Mouse (Mus musculus) embryonic facial prominence, embryonic 10.5 days (tissue): ENCODE measurements around the gene Ntrk3. TPM values are rescaled to one million over a fixed set of nuclear protein-coding genes. Genes with fewer than 3 reads are reported as not detected.

Source experiments
- DNase-seq: peaks from one replicate; pipeline ENCODE4 v3.0.0-alpha.2; 2017; ENCODE audit warnings: low spot score
- H3K27ac ChIP-seq: fragments of 300-500 bp; sonication (generic); replicated peaks from 2 replicates; pipeline ENCODE4 v1.5.1; 2016; ENCODE audit warnings: mild to moderate bottlenecking
- H3K27me3 ChIP-seq: fragments of 300-500 bp; sonication (generic); replicated peaks from 2 replicates; pipeline ENCODE4 v1.6.1; 2016; ENCODE audit warnings: low read depth, mild to moderate bottlenecking; ENCODE audit not compliant: poor library complexity, severe bottlenecking
- H3K36me3 ChIP-seq: fragments of 300-500 bp; sonication (generic); replicated peaks from 2 replicates; pipeline ENCODE4 v1.6.1; 2016; ENCODE audit warnings: mild to moderate bottlenecking, moderate library complexity
- H3K4me1 ChIP-seq: fragments of 300-500 bp; sonication (generic); 2 replicates; pipeline ENCODE4 v1.6.1; 2016
- H3K4me3 ChIP-seq: fragments of 300-500 bp; sonication (generic); 2 replicates; pipeline ENCODE4 v1.5.1; 2016; ENCODE audit warnings: mild to moderate bottlenecking, moderate library complexity
- H3K9me3 ChIP-seq: fragments of 300-500 bp; sonication (generic); 2 replicates; pipeline ENCODE4 v1.6.1; 2016; ENCODE audit warnings: mild to moderate bottlenecking
- WGBS: fragments of 180-500 bp; shearing (Covaris S2); methylation state at CpG from one replicate; pipeline ENCODE4 v1.1.7; 2016; 5-methylcytosine and 5-hydroxymethylcytosine counted together
- polyA plus RNA-seq: library from polyadenylated mRNA; unstranded; fragments of >200 nt; fragmentation: Nextera tagmentation; extraction: Ambion mirVana; gene quantifications from 2 replicates; pipeline ENCODE4 v1.2.1, GENCODE M21; 2016

The Ntrk3 gene
- polyA plus RNA-seq, 1 experiment from 2014 or later: 1.9 TPM

DNA sequence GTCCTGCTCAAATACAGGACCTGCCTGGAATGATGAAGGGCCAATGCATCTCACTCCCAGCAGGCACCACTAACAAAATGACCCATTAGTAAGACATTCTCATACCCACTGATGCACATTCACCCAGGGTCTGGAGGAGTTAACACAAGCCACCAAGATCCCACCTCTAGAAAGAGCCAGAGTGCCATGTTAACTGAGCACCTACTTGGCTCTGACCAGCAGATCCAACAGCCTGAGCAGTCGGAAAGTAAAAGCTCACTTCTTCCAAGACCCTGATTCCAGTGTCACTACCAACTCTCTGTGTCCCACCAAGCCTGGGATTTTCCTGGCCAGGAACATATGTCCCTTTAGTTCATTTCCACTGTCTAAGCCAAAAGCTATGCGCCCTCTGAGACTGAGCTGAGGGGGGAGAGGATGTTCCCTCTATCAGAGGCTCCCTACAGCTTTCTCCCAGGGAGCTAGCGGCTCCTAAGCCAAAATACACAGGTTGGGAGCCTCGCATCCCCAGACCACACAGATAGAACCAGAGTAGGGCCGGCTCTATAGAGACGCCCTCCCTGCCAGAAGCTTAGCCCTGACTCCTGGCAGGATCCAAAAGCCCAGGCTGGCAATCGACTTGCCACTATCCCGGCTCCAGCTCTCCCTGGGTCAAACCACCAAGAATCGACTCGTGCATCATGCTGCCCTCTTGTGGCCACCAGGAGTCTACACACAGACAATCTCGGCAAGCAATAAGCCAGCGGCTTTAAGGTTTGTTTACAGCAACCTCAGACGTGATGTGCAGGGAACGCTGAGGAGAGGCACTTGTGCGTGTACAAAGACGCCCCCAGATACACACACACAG lies 169.2 kb downstream of the Ntrk3 start:
- Histone ChIP-seq H3K4me3 (peak overlapping the region; percentile 42), H3K9me3 (no peaks in the 10 kb centered on the region), H3K27ac (no peak overlapping the region), H3K4me1 (peaks cover 3% of the 10 kb centered on the region; the same call in 1 of the 2 replicates), H3K27me3 (peaks cover 27% of the 10 kb centered on the region), H3K36me3 (no peaks in the 10 kb centered on the region)
- DNase-seq: peak; percentile 78
- WGBS: 17% methylated on average over 16 of the region's 16 CpGs

DNA sequence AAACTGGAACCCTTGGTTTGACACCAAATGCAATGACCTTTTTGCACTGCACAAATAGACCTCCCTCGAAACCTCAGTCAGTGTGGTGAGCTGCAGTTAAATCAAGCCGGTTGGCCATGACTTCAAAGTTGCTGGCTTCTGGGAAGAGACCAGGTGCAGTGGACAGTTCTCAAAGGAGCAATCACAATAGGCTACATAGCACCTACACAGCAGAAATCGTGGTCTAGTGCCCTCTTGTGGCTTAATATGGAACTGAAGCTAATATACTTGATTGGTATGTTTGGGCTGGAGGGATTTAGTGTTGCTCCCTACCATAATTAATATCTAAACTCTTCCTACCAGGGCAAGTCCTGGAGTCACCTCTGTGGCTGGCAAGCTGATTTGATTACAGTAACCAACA lies 171.2 kb downstream of the Ntrk3 start:
- H3K4me1 ChIP-seq: peaks cover 3% of the 10 kb centered on the region; the same call in 1 of the 2 replicates
- H3K27me3 ChIP-seq: peaks cover 20% of the 10 kb centered on the region
- no peaks in the 10 kb centered on the region for H3K36me3 ChIP-seq
- H3K4me3 ChIP-seq: no peak overlapping the region
- no peaks in the 10 kb centered on the region for H3K9me3 ChIP-seq
- no peak overlapping the region for H3K27ac ChIP-seq
- DNase-seq: no peak
- WGBS: 45% methylated on average over 3 of the region's 3 CpGs

DNA sequence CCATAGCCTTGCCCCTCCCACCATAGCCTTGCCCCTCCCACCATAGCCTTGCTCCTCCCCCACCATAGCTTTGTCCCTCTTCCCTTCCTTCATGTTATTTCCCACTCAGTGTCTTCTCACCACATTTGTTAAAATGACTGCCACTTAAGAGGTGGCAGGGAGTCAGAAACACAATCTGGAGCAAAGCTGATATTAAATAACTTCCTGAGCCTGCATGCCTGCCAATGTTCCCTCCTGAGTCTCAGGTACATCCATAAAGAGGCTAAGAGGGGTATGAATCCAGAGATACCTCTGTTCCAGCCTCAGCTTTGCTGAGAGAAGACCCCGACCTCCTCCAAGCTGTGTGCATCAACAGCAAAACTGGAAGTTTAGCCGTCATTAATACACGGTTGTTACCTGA lies 172.4 kb downstream of the Ntrk3 start:
- 91% methylated on average over 3 of the region's 3 CpGs for WGBS
- no peak for DNase-seq
- Histone ChIP-seq H3K27me3 (peaks cover 9% of the 10 kb centered on the region), H3K4me1 (peaks cover 3% of the 10 kb centered on the region; the same call in 1 of the 2 replicates), H3K9me3 (no peaks in the 10 kb centered on the region), H3K4me3 (no peak overlapping the region), H3K36me3 (no peaks in the 10 kb centered on the region), H3K27ac (no peak overlapping the region)

DNA sequence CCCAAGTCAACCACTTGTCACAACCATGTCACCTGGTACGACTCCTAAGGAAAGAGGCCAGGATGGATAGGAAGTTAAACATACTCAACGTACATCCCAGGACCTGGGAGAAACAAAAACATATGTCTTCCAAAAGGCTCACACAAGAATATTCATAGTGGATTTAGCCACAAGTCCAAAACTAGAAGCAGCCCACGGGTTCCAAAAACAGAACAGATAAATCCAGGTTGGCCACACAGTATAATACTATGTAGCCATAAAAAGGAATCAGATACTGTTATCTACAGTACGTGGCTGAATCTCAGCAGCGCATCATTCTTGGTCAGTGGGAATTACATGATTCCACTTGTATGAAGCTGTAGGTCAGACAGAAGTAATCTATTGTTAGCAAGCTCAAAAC lies 179.3 kb downstream of the Ntrk3 start:
- no peaks in the 10 kb centered on the region for H3K36me3 ChIP-seq
- H3K4me3 ChIP-seq: no peak overlapping the region
- H3K27me3 ChIP-seq: no peaks in the 10 kb centered on the region
- no peak for DNase-seq
- H3K9me3 ChIP-seq: no peaks in the 10 kb centered on the region
- H3K4me1 ChIP-seq: no peaks in the 10 kb centered on the region
- 86% methylated on average over 5 of the region's 5 CpGs for WGBS
- no peak overlapping the region for H3K27ac ChIP-seq

DNA sequence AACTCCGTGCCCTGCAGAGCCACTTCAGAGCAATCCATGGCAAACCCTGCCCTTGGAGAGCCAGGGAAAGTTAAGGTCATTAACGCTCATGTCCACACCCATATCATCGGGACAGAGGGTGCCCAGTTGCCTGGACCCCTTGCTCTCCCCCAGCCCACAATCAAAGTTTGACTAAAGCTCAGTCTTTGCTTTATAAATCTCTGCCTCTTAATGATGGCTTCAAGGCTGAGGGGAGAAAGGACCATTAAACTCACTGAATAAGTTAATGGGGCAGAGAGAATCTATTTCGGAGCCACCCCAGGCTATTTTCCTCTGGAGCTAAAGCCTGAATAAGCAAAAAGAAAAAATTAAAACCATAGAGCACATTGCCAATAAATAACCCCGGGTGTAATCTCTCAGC lies 182.3 kb downstream of the Ntrk3 start:
- Histone ChIP-seq H3K4me1 (no peaks in the 10 kb centered on the region), H3K4me3 (no peak overlapping the region), H3K36me3 (no peaks in the 10 kb centered on the region), H3K9me3 (no peaks in the 10 kb centered on the region), H3K27me3 (no peaks in the 10 kb centered on the region), H3K27ac (no peak overlapping the region)
- DNase-seq: no peak
- WGBS: 92% methylated on average over 5 of the region's 5 CpGs

DNA sequence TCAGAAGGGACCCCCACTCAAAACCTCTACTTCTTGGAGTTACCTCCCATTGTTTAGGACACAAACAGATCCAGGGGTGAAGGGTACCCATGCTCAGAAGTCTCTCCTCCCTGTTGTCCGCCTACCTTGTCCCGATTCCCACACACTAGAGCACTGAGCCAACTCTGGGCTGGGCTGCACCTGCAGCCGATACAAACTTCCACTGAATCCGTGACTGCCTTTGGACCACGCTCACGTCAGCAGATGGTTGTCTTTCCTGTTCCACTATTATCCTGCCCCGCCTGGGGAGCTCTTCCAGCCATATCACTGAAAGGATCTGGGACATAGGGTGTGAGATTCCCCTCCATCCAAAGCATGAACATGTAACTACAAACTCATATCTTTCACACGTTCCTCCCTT lies 188.4 kb downstream of the Ntrk3 start:
- Histone ChIP-seq H3K27ac (no peak overlapping the region), H3K9me3 (no peaks in the 10 kb centered on the region), H3K36me3 (no peaks in the 10 kb centered on the region), H3K4me3 (no peak overlapping the region), H3K4me1 (no peaks in the 10 kb centered on the region), H3K27me3 (no peaks in the 10 kb centered on the region)
- WGBS: 89% methylated on average over 8 of the region's 8 CpGs
- no peak for DNase-seq

DNA sequence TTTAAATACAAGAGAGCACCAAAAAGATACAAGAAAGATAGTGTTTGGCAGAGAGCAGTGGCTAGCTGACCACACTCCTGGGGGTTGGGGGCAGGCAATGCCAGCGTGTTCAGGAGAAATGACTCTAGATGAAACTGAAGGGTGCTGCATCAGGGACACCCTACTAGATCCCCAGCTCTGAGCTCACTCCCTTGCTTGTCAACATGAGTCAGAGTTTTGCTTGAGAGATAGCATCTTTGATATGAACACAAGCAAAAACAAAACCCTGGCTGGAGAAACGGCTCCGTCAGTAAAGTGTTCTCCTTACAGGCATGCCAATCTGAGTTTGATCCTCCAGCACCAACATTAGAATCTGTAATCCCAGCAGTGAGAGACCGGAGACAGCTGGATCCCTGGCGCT lies 189.1 kb downstream of the Ntrk3 start:
- no peak overlapping the region for H3K27ac ChIP-seq
- no peaks in the 10 kb centered on the region for H3K36me3 ChIP-seq
- no peak for DNase-seq
- H3K9me3 ChIP-seq: no peaks in the 10 kb centered on the region
- H3K4me3 ChIP-seq: no peak overlapping the region
- no peaks in the 10 kb centered on the region for H3K4me1 ChIP-seq
- 86% methylated on average over 5 of the region's 5 CpGs for WGBS
- H3K27me3 ChIP-seq: no peaks in the 10 kb centered on the region

DNA sequence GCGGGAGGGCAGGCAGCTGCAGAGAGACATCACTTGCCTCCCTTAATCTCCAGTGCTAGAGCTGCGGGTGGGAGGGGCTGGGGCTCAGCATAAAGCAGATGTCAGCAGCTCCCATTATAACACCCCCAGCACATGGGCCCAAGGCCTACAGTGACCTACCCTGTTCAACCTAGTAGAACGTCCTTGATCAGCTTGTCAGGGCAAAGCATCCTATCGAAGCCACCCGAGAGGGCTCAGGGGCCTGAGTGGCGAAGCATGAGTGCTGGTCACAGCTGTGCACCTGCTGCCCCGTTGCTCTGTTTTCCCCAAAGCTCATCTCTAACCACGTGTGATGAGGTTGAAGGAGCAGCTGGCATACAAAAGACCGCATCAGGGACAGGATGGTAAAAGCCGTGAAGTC lies 191.3 kb downstream of the Ntrk3 start:
- 75% methylated on average over 10 of the region's 10 CpGs for WGBS
- H3K9me3 ChIP-seq: no peaks in the 10 kb centered on the region
- H3K27ac ChIP-seq: no peak overlapping the region
- no peak overlapping the region for H3K4me3 ChIP-seq
- no peaks in the 10 kb centered on the region for H3K36me3 ChIP-seq
- no peaks in the 10 kb centered on the region for H3K4me1 ChIP-seq
- DNase-seq: no peak
- H3K27me3 ChIP-seq: no peaks in the 10 kb centered on the region

DNA sequence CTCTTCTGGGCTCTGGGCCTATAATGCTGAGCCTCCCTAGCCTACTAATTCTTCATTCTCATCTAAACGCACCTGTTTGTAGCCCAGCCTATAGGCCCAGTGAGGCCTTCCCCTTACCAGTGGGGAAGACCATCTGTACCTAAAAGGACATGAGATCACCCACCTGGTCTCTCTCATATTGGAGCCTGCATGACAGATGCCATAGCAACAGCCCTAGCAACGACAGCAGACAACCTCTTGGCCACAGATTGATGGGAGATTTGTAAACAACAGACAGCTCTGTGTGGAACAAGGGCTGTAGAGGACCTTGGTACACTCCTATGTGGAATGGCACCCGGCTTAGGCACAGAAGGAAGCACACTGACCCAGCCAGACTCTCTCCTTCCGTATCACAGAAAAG lies 195.3 kb downstream of the Ntrk3 start:
- 77% methylated on average over 4 of the region's 4 CpGs for WGBS
- no peak overlapping the region for H3K27ac ChIP-seq

DNA sequence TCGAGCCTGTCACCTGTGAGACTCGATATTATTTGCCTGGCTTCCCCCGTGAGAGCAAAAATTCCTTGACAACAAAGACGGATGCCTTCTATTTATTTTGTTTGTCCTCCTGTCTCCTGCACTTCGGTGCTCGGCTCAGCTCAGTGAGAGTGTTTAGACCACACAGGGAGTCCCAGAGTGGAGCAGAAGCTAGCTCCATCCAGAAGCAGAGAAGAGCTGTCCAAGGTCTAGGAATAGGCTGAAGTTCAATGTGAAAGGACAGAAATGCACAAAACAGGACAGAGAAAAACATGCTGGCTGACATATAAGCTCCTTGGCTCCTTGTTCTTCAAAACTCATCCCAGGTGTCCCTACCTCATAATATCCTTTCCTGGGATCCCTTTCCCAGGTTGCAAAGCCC lies 207.5 kb downstream of the Ntrk3 start:
- Histone ChIP-seq H3K9me3 (no peaks in the 10 kb centered on the region), H3K4me1 (no peaks in the 10 kb centered on the region), H3K27me3 (no peaks in the 10 kb centered on the region), H3K27ac (no peak overlapping the region), H3K4me3 (no peak overlapping the region), H3K36me3 (no peaks in the 10 kb centered on the region)
- DNase-seq: no peak
- WGBS: 61% methylated on average over 6 of the region's 6 CpGs

More for the DNA sequence above, 195.3 kb downstream of the Ntrk3 start:
- H3K4me3 ChIP-seq: no peak overlapping the region
- no peaks in the 10 kb centered on the region for H3K4me1 ChIP-seq
- H3K27me3 ChIP-seq: no peaks in the 10 kb centered on the region
- H3K9me3 ChIP-seq: no peaks in the 10 kb centered on the region
- H3K36me3 ChIP-seq: no peaks in the 10 kb centered on the region
- DNase-seq: no peak

DNA sequence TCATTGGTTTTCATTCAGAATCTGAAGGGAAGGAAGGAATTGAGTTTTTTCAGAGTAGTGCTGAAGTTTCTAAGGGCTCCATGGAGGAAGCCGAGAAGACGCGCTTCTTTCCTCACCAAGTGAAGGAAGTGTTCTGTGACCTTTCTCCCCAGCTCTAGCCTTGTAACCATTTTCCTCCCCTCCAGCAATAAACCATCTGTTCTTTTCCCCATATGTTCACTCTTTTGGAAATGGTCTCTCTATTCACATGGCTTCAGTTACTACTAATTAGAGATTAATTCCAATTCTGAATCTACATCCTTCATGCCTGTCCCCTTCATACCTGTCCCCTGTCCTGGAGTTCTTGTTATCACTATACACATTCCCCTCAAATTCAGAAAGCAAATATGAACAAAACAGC lies 209.8 kb downstream of the Ntrk3 start:
- no peaks in the 10 kb centered on the region for H3K36me3 ChIP-seq
- no peak overlapping the region for H3K27ac ChIP-seq
- H3K27me3 ChIP-seq: no peaks in the 10 kb centered on the region
- H3K9me3 ChIP-seq: no peaks in the 10 kb centered on the region
- 65% methylated on average over 3 of the region's 3 CpGs for whole genome bisulfite sequencing
- H3K4me3 ChIP-seq: no peak overlapping the region
- no peaks in the 10 kb centered on the region for H3K4me1 ChIP-seq
- no peak for DNase-seq

DNA sequence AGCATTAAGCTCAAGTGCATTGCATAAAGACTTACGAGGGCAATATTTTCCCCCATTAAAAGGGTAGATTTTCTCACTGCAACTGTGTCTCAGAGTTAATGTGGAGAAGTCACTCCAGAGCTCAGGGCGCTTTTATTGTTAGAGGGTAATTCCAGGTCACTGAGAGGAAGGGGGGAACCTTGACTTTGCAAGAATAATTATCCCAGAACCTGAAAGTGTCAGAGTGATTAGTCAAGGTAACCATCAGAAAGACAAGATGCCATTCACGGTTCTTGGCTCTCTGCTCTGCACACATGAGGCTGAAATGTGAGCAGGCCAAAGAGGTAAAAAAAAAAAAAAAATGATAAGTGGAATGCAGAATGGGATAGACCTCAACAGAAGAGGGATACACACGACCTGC lies 210.2 kb downstream of the Ntrk3 start:
- 51% methylated on average over 4 of the region's 4 CpGs for WGBS
- no peak for DNase-seq
- Histone ChIP-seq H3K27me3 (no peaks in the 10 kb centered on the region), H3K4me1 (no peaks in the 10 kb centered on the region), H3K36me3 (no peaks in the 10 kb centered on the region), H3K9me3 (no peaks in the 10 kb centered on the region), H3K27ac (no peak overlapping the region), H3K4me3 (no peak overlapping the region)

DNA sequence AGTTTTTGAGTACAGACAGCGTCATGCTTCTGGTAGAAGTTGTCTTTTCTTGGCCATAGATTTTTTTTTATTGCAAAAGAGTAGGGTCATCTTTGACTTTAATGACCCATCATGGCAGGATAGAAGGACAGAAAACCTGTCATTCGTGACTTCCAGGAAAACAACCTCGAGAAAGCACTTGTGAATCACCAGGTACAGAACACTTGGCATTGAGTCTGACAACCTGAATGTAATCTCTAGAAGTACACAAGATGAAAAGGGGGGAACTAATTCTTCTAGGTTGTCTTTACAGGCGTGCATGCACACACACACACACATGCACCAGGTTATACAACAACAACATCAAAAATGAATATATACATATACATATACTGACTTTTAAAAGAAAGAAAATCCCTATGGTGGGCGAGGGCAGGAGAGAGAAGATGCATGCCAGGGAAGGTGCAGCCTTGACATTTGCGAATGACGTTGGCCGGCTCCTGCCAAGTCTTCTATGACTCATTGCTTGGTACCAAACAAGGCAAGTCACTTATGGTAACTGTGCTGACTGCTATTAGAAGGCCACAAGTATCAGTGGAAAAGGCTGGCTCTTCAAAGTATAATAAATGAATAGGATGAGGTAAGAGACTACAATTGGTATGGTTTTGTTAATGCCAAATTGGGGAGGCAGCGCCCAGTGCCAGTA lies 217.4 kb downstream of the Ntrk3 start:
- Histone ChIP-seq H3K36me3 (no peaks in the 10 kb centered on the region), H3K4me3 (no peak overlapping the region), H3K27ac (no peak overlapping the region), H3K27me3 (no peaks in the 10 kb centered on the region), H3K9me3 (no peaks in the 10 kb centered on the region), H3K4me1 (no peaks in the 10 kb centered on the region)
- 90% methylated on average over 9 of the region's 9 CpGs for WGBS
- no peak for DNase-seq
